Mouse (Mus musculus) liver, embryonic 14.5 days (tissue): Measurements from ENCODE around the gene Slc5a10.

ENCODE experiments used
- CTCF ChIP-seq: IDR thresholded peaks from 2 replicates; pipeline ENCODE4 v1.5.1; 2016; ENCODE audit warnings: antibody characterized with exemption, low read depth, control low read depth
- EP300 ChIP-seq: IDR thresholded peaks from 2 replicates; pipeline ENCODE4 v1.6.1; 2016; ENCODE audit warnings: antibody characterized with exemption, low read depth

DNA sequence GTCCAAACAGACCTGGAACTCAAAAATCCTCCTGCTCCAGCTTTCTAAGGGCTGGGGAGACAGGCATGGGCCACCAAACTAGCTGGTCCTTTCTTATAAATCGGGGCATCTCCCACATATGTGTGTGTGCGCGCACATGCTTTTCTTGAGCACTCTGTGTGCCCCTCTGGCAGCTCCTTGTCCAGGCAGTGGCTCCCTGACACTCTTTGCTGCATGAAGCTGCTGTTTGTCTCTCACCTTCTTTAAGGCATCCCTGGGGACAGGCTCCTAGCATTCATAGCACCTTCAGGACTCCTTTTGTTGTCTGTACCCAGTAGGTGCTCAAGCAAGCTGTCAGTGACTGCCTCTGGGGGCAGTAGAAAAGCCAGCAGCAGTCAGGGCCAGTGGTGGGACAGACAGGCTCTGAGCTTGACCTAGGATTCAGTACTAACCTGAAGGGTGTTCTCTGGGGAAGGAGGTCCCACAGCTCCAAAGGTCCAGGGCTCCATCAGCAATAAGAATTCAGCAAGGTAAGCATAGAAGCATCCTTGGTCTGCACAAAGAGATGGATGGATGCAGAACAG, 62.2 kb downstream of the Slc5a10 start:
- TF ChIP-seq EP300 (no peak), CTCF (no peak)
